Mouse (Mus musculus) bone marrow macrophage, adult 2 months (primary cell): ENCODE measurements around the gene Chrm3.

Source experiments
- CTCF ChIP-seq: IDR thresholded peaks from 2 replicates; pipeline ENCODE4 v1.5.1; 2012; ENCODE audit warnings: low read depth, mild to moderate bottlenecking, low read length, moderate library complexity
- POLR2A ChIP-seq: IDR thresholded peaks from 2 replicates; pipeline ENCODE4 v1.6.1; 2012; ENCODE audit warnings: mild to moderate bottlenecking, low read depth, low read length, borderline replicate concordance

DNA sequence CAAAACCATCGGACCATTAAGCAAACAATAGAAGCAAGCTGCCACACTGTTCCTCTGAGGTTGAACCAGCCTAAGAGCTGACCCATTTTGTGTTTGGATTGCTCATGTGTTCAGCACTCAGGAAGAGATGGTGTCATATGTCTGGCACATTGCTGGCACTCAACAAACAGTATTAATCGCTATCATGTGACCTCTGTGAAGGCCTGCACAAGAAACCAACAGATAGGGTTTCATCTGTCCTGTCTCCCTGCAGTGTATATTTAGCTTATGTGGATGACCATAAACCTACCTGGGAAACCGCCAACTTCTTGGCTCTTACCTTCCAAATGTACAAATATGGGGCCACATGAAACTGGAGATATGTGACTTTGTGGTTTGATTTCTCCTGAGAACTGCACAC, 453.4 kb downstream of the Chrm3 start:
- TF ChIP-seq POLR2A = no peak
- no peak for TF ChIP-seq CTCF
